Mouse (Mus musculus) ES-Bruce4 (cell line): ENCODE data around the gene Traf3ip2. TPM values are rescaled to one million over a fixed set of nuclear protein-coding genes. Genes with fewer than 3 reads are reported as not detected.

ENCODE experiments used
- H3K27ac ChIP-seq: 2 replicates; pipeline ENCODE4 v1.5.1; 2012; ENCODE audit warnings: low read length, inconsistent platforms; ENCODE audit not compliant: insufficient read depth
- H3K27me3 ChIP-seq: 2 replicates; pipeline ENCODE4 v1.6.1; 2012; ENCODE audit warnings: mild to moderate bottlenecking, low read length, inconsistent platforms; ENCODE audit not compliant: control insufficient read depth, poor library complexity, insufficient read depth, severe bottlenecking
- H3K36me3 ChIP-seq: 2 replicates; pipeline ENCODE4 v1.6.1; 2012; ENCODE audit warnings: inconsistent platforms, mild to moderate bottlenecking, low read length, moderate library complexity; ENCODE audit not compliant: control insufficient read depth, poor library complexity, insufficient read depth, severe bottlenecking
- H3K4me1 ChIP-seq: one replicate; pipeline ENCODE4 v1.8.1; 2011; ENCODE audit warnings: low read length; ENCODE audit not compliant: control insufficient read depth, insufficient read depth
- H3K4me3 ChIP-seq: 2 replicates; pipeline ENCODE4 v1.5.1; 2011; ENCODE audit warnings: low read depth, mild to moderate bottlenecking, low read length
- H3K9ac ChIP-seq: 2 replicates; pipeline ENCODE4 v1.6.1; 2012; ENCODE audit warnings: low read depth, mild to moderate bottlenecking, inconsistent platforms; ENCODE audit not compliant: poor library complexity, severe bottlenecking
- H3K9me3 ChIP-seq: replicated peaks from 2 replicates; pipeline ENCODE4 v1.6.1; 2012; ENCODE audit warnings: mild to moderate bottlenecking, low read length, inconsistent platforms; ENCODE audit not compliant: control insufficient read depth, poor library complexity, insufficient read depth, severe bottlenecking
- CTCF ChIP-seq: IDR thresholded peaks from one replicate; pipeline ENCODE4 v1.8.1; 2011; ENCODE audit warnings: low read depth, low read length
- EP300 ChIP-seq: IDR thresholded peaks from 2 replicates; pipeline ENCODE4 v1.6.1; 2011; ENCODE audit warnings: low read depth, low read length; ENCODE audit not compliant: insufficient read depth
- POLR2A ChIP-seq: IDR thresholded peaks from one replicate; pipeline ENCODE4 v1.8.1; 2011; ENCODE audit warnings: low read length; ENCODE audit not compliant: insufficient read depth
- polyA plus RNA-seq: library from polyadenylated mRNA; stranded (reverse); fragments of >200 nt; gene quantifications from 2 replicates; pipeline ENCODE4 v1.2.4, GENCODE M21; 2011; ENCODE audit warnings: low read depth; ENCODE audit not compliant: missing spikeins, insufficient read depth, insufficient read length

Gene Traf3ip2
- polyA plus RNA-seq, 1 experiment, result 11.9 TPM

- Histone ChIP-seq H3K27ac (no peak overlapping the region), H3K36me3 (peaks cover 2% of the 10 kb centered on the region; the same call in 1 of the 2 replicates), H3K9me3 (no peaks in the 10 kb centered on the region), H3K4me1 (no peaks in the 10 kb centered on the region), H3K4me3 (no peak overlapping the region), H3K9ac (no peak overlapping the region), H3K27me3 (no peaks in the 10 kb centered on the region)
- no peak for TF ChIP-seq POLR2A
- no peak for TF ChIP-seq CTCF
- TF ChIP-seq EP300, result no peak
Observed at GRCm38 (mm10) chr10:39625626-39626260, 13.0 kb downstream of the Traf3ip2 start.

- Histone ChIP-seq H3K4me3 (no peak overlapping the region), H3K27me3 (no peaks in the 10 kb centered on the region), H3K36me3 (peaks cover 2% of the 10 kb centered on the region; the same call in 1 of the 2 replicates), H3K27ac (no peak overlapping the region), H3K9me3 (no peaks in the 10 kb centered on the region), H3K9ac (no peak overlapping the region), H3K4me1 (no peaks in the 10 kb centered on the region)
- TF ChIP-seq POLR2A, result no peak
- TF ChIP-seq EP300, result no peak
- no peak for TF ChIP-seq CTCF
Observed at GRCm38 (mm10) chr10:39626376-39626775, 13.6 kb downstream of the Traf3ip2 start.

GRCm38 (mm10) chr10:39628799-39629517 is 16.2 kb downstream of the Traf3ip2 start:
- H3K27ac ChIP-seq, result no peak overlapping the region
- peaks cover 2% of the 10 kb centered on the region; the same call in 1 of the 2 replicates for H3K36me3 ChIP-seq
- 0 out of 2 replicates have a peak, but pooled peaks have one; percentile 21 for TF ChIP-seq EP300
- no peak for TF ChIP-seq POLR2A
- TF ChIP-seq CTCF, result no peak
- no peak overlapping the region for H3K9ac ChIP-seq
- no peaks in the 10 kb centered on the region for H3K27me3 ChIP-seq
- no peaks in the 10 kb centered on the region for H3K9me3 ChIP-seq
- H3K4me3 ChIP-seq, result no peak overlapping the region
- peaks cover 7% of the 10 kb centered on the region for H3K4me1 ChIP-seq

GRCm38 (mm10) chr10:39629746-39630552 is 17.2 kb downstream of the Traf3ip2 start:
- no peaks in the 10 kb centered on the region for H3K27me3 ChIP-seq
- no peak overlapping the region for H3K4me3 ChIP-seq
- H3K9ac ChIP-seq, result no peak overlapping the region
- H3K36me3 ChIP-seq, result peaks cover 2% of the 10 kb centered on the region; the same call in 1 of the 2 replicates
- H3K27ac ChIP-seq, result no peak overlapping the region
- H3K9me3 ChIP-seq, result no peaks in the 10 kb centered on the region
- peaks cover 11% of the 10 kb centered on the region for H3K4me1 ChIP-seq
- TF ChIP-seq POLR2A (no peak), CTCF (no peak), EP300 (no peak)

GRCm38 (mm10) chr10:39630811-39631210 is 18.1 kb downstream of the Traf3ip2 start:
- Histone ChIP-seq H3K27ac (no peak overlapping the region), H3K4me3 (no peak overlapping the region), H3K9me3 (no peaks in the 10 kb centered on the region), H3K4me1 (peaks cover 11% of the 10 kb centered on the region), H3K9ac (no peak overlapping the region), H3K36me3 (peaks cover under 1% of the 10 kb centered on the region; the same call in 1 of the 2 replicates), H3K27me3 (no peaks in the 10 kb centered on the region)
- no peak for TF ChIP-seq EP300
- no peak for TF ChIP-seq POLR2A
- no peak for TF ChIP-seq CTCF
